In genomic region chr7:73607450-73608005, GRCm38 (mm10) we compare ENCODE assay signal across 8 mouse cellular contexts.
DNase-seq lines count a peak whose midpoint lies in the region; ATAC-seq and TF ChIP-seq lines count a peak whose summit lies in the region.

No protein-coding gene starts in this region.

- H3K27me3 ChIP-seq in C2C12 (ENCODE audit: control insufficient read depth, insufficient read depth, insufficient read length), result no peaks in the 10 kb centered on the region
- no peaks in the 10 kb centered on the region for H3K27me3 ChIP-seq in embryonic facial prominence, embryonic 14.5 days (replicated peaks; ENCODE audit: control insufficient read depth, insufficient read depth, low read length)
- no peaks in the 10 kb centered on the region for H3K27me3 ChIP-seq in limb, embryonic 10.5 days (ENCODE audit: low read depth, poor library complexity, severe bottlenecking)
- H3K27me3 ChIP-seq in neural tube, embryonic 15.5 days (replicated peaks), result no peaks in the 10 kb centered on the region

- no peak for TF ChIP-seq CTCF in C2C12 (IDR thresholded peaks at IDR 0.05; ENCODE audit: control insufficient read depth, insufficient read depth, insufficient read length)

- H3K36me3 ChIP-seq in C2C12 (ENCODE audit: control insufficient read depth, insufficient read depth), result no peaks in the 10 kb centered on the region
- H3K36me3 ChIP-seq in embryonic facial prominence, embryonic 14.5 days (ENCODE audit: control insufficient read depth, insufficient read depth, low read length), result no peaks in the 10 kb centered on the region
- H3K36me3 ChIP-seq in limb, embryonic 10.5 days, result no peaks in the 10 kb centered on the region
- H3K36me3 ChIP-seq in neural tube, embryonic 15.5 days, result no peaks in the 10 kb centered on the region

- peak overlapping the region; percentile 54 for H3ac ChIP-seq in C2C12 (ENCODE audit: control insufficient read depth, insufficient read length, low read depth)

- H3K79me3 ChIP-seq in C2C12 (ENCODE audit: low read depth), result no peaks in the 10 kb centered on the region

- H3K4me1 ChIP-seq in embryonic facial prominence, embryonic 14.5 days (ENCODE audit: control insufficient read depth, insufficient read depth, low read length), result peaks cover 17% of the 10 kb centered on the region
- peaks cover 41% of the 10 kb centered on the region for H3K4me1 ChIP-seq in limb, embryonic 10.5 days
- H3K4me1 ChIP-seq in neural tube, embryonic 15.5 days, result peaks cover 19% of the 10 kb centered on the region

- peak overlapping the region; percentile 97 for H3K27ac ChIP-seq in embryonic facial prominence, embryonic 14.5 days (replicated peaks; ENCODE audit: low read depth, low read length)
- peak overlapping the region; percentile 92 for H3K27ac ChIP-seq in limb, embryonic 10.5 days
- H3K27ac ChIP-seq in neural tube, embryonic 15.5 days (replicated peaks), result peak overlapping the region; percentile 88

- DNase-seq in embryo, embryonic 10.5 days (ENCODE audit: low spot score), result peak; percentile 63
- DNase-seq in embryo, embryonic 10 days (ENCODE audit: low spot score), result no peak
- peak; percentile 45 for DNase-seq in embryonic facial prominence, embryonic 14.5 days (ENCODE audit: low spot score)
- DNase-seq in limb, embryonic 10.5 days (ENCODE audit: low spot score), result no peak
- no peak for DNase-seq in left cerebral cortex, adult 11 months (ENCODE audit: low spot score)
- no peak for DNase-seq in urinary bladder, adult 18-20 months (ENCODE audit: low spot score in 2 of 2)

- H3K9me3 ChIP-seq in embryonic facial prominence, embryonic 14.5 days (ENCODE audit: control insufficient read depth, low read length), result no peaks in the 10 kb centered on the region
- no peaks in the 10 kb centered on the region for H3K9me3 ChIP-seq in limb, embryonic 10.5 days (replicated peaks)
- no peaks in the 10 kb centered on the region for H3K9me3 ChIP-seq in neural tube, embryonic 15.5 days (replicated peaks)

- H3K4me2 ChIP-seq in embryonic facial prominence, embryonic 14.5 days (ENCODE audit: low read depth, low read length), result peak overlapping the region; percentile 80
- peak overlapping the region; percentile 57 for H3K4me2 ChIP-seq in neural tube, embryonic 15.5 days

- H3K4me3 ChIP-seq in C2C12 (ENCODE audit: insufficient read depth, poor library complexity, severe bottlenecking), result no peak overlapping the region
- H3K4me3 ChIP-seq in embryonic facial prominence, embryonic 14.5 days (ENCODE audit: low read depth, low read length), result peak overlapping the region; percentile 41
- H3K4me3 ChIP-seq in limb, embryonic 10.5 days, result peak overlapping the region; percentile 46
- H3K4me3 ChIP-seq in neural tube, embryonic 15.5 days (replicated peaks), result peak overlapping the region; percentile 33

- 8% methylated on average over 11 of the region's 11 CpGs for WGBS in embryonic facial prominence, embryonic 14.5 days
- 23% methylated on average over 11 of the region's 11 CpGs for WGBS in limb, embryonic 10.5 days
- 9% methylated on average over 11 of the region's 11 CpGs for WGBS in neural tube, embryonic 15.5 days

- 0 out of 2 replicates have a peak, but pooled peaks have one; percentile 23 for ATAC-seq in embryonic facial prominence, embryonic 14.5 days (ENCODE audit: low read depth)
- no peak; the same call in 1 of the 2 replicates for ATAC-seq in neural tube, embryonic 15.5 days (ENCODE audit: low FRiP score)

- no peaks in the 10 kb centered on the region for H3K79me2 ChIP-seq in C2C12 (ENCODE audit: control insufficient read depth, insufficient read depth)

- H3K9ac ChIP-seq in embryonic facial prominence, embryonic 14.5 days (ENCODE audit: low read depth, low read length), result peak overlapping the region; percentile 73
- peak overlapping the region; percentile 51 for H3K9ac ChIP-seq in neural tube, embryonic 15.5 days (replicated peaks)

TF ChIP-seq in C2C12, 6 proteins besides CTCF, POLR2A, EP300 and RAD21:
- TF ChIP-seq MAX (IDR thresholded peaks at IDR 0.05), result no peak
- TF ChIP-seq FOSL1 (IDR thresholded peaks at IDR 0.05; ENCODE audit: insufficient read depth, low read length, poor library complexity, severe bottlenecking), result no peak
- TF ChIP-seq USF1 (IDR thresholded peaks at IDR 0.05; ENCODE audit: low read depth), result no peak
- no peak for TF ChIP-seq CEBPB (IDR thresholded peaks at IDR 0.05; ENCODE audit: low read depth)
- TF ChIP-seq MYOG (IDR thresholded peaks at IDR 0.05; ENCODE audit: control insufficient read depth, extremely low read depth, insufficient read length), result no peak
- TF ChIP-seq MYOD1 (IDR thresholded peaks at IDR 0.05; ENCODE audit: control insufficient read depth, insufficient read length, low read depth), result no peak

Comparison
In these comparisons a context has a peak if more than half of its experiments do, and no peak if none do; other contexts are left out.
1. DNase-seq: peak in embryo, embryonic 10.5 days (single experiment) and embryonic facial prominence, embryonic 14.5 days (single experiment); none in embryo, embryonic 10 days (single experiment), limb, embryonic 10.5 days (single experiment), left cerebral cortex, adult 11 months (single experiment) and urinary bladder, adult 18-20 months (0 of 2).
2. Peak in every context shown above with its lines, with median percentiles within 50 percentile points of each other: H3K27ac ChIP-seq.